Mouse (Mus musculus) kidney, embryonic 16.5 days (tissue): ENCODE results near the gene Fam171a2. TPM values are rescaled to one million over a fixed set of nuclear protein-coding genes. Genes with fewer than 3 reads are reported as not detected.

Experiments used
- microRNA-seq: library from miRNA; unstranded; fragments of <30 nt; microRNA quantifications from one replicate; pipeline ENCODE4, GENCODE M21; 2016
- polyA plus RNA-seq: library from polyadenylated mRNA; unstranded; fragments of >200 nt; fragmentation: Nextera tagmentation; extraction: Ambion mirVana; gene quantifications from 2 replicates; pipeline ENCODE4 v1.2.1, GENCODE M21; 2015

Fam171a2 gene
- polyA plus RNA-seq, 1 experiment from 2014 or later = 5.3 TPM

Small RNA genes within 50 kb of the gene (microRNA-seq; reads per million reads assigned to microRNA genes)
- not detected for gene Mir6930

Other genes with a start within 250 kb of the Fam171a2 start
- 51.5 and 59.8 TPM in 2 replicates for gene Hdac5, start 217.5 kb downstream of the Fam171a2 start, polyA plus RNA-seq
- gene BC030867, start 198.8 kb downstream of the Fam171a2 start, polyA plus RNA-seq = 21.2 and 24.6 TPM in 2 replicates
- gene Asb16, start 178.9 kb downstream of the Fam171a2 start, polyA plus RNA-seq = not detected in 2 replicates
- 64.4 and 66.7 TPM in 2 replicates for gene Tmub2, start 162.8 kb downstream of the Fam171a2 start, polyA plus RNA-seq
- 12.4 and 13.3 TPM in 2 replicates for gene Atxn7l3, start 151.1 kb downstream of the Fam171a2 start, polyA plus RNA-seq
- 94.7 and 97.3 TPM in 2 replicates for gene Ubtf, start 127.9 kb downstream of the Fam171a2 start, polyA plus RNA-seq
- 9.0 and 9.6 TPM in 2 replicates for gene Slc4a1, start 81.5 kb downstream of the Fam171a2 start, polyA plus RNA-seq
- gene Rundc3a, start 54.3 kb downstream of the Fam171a2 start, polyA plus RNA-seq = 3.3 and 3.9 TPM in 2 replicates
- gene Slc25a39, start 39.7 kb downstream of the Fam171a2 start, polyA plus RNA-seq = 337 and 360 TPM in 2 replicates
- 208 and 213 TPM in 2 replicates for gene Grn, start 17.4 kb downstream of the Fam171a2 start, polyA plus RNA-seq
- gene Itga2b, start 22.4 kb upstream of the Fam171a2 start, polyA plus RNA-seq = 10.2 and 10.8 TPM in 2 replicates
- 47.5 and 63.8 TPM in 2 replicates for gene Gpatch8, start 108.7 kb upstream of the Fam171a2 start, polyA plus RNA-seq
- 7.9 and 10.8 TPM in 2 replicates for gene Gm11627, start 131.8 kb upstream of the Fam171a2 start, polyA plus RNA-seq
- gene Fzd2, start 156.7 kb upstream of the Fam171a2 start, polyA plus RNA-seq = 27.2 and 27.5 TPM in 2 replicates
- gene Meioc, start 216.0 kb upstream of the Fam171a2 start, polyA plus RNA-seq = 0.28 and 0.34 TPM in 2 replicates